Mouse (Mus musculus): ENCODE measurements around the gene Havcr1. TPM values are rescaled to one million over a fixed set of nuclear protein-coding genes. Genes with fewer than 3 reads are reported as not detected.

The Havcr1 gene
- total and polyA plus RNA-seq, 3 experiments = 0.50 TPM; not detected in 2

GRCm38 (mm10) chr11:46698830-46699229 is 36.0 kb upstream of the Havcr1 start:
- no peaks in the 10 kb centered on the region for H3K27me3 ChIP-seq (replicated peaks)
- in situ Hi-C loops (cut with MboI; ENCODE audit: low pct_ligation_motif_present, low pct_unique_long_range_greater_than_20kb, low sequenced_read_pairs) (loop anchor here (10.0 kb wide), 1 partner anchor 46 kb away; no protein-coding TSS in a partner anchor), dilution Hi-C loops (cut with MboI; ENCODE audit: extremely low pct_ligation_motif_present, extremely low pct_unique_long_range_greater_than_20kb, low sequenced_read_pairs) (no loop called here)
- DNase-seq (ENCODE audit: extremely low read depth) = peak; percentile 87
- peaks cover 0 to 7% of the 10 kb centered on the region in 2 experiments for H3K36me3 ChIP-seq (replicated peaks in 1 of 2; ENCODE audit: control insufficient read depth in 1 of 2, insufficient read depth in 1 of 2, low read length in 1 of 2)
- H3K4me1 ChIP-seq (ENCODE audit: control insufficient read depth in 1 of 2, insufficient read depth in 2 of 2) = peaks cover 0 to 37% of the 10 kb centered on the region in 2 experiments; a peak in 2 of 4 replicates
- peak overlapping the region; percentile 97 for H3K4me2 ChIP-seq (ENCODE audit: insufficient read depth, low read depth, poor library complexity, severe bottlenecking)
- H3K4me3 ChIP-seq (replicated peaks in 1 of 3; ENCODE audit: low read depth in 2 of 3, low read length in 2 of 3, poor library complexity in 1 of 3) = peak overlapping the region; percentile 56 to 69 (median 66)
- peak overlapping the region; percentile 65; the same call in 1 of the 2 replicates for H3K27ac ChIP-seq (ENCODE audit: insufficient read depth, low read depth)
- peak overlapping the region; percentile 71 for H3K9ac ChIP-seq (ENCODE audit: insufficient read depth, low read depth)
- TF ChIP-seq ZC3H11A (IDR thresholded peaks at IDR 0.05; ENCODE audit: low read depth, low read length) (no peak), GABPA (IDR thresholded peaks at IDR 0.05; ENCODE audit: insufficient replicate concordance, low read depth, low read length) (no peak), JUN (IDR thresholded peaks at IDR 0.05; ENCODE audit: insufficient read depth, low read depth, low read length) (no peak; the same call in 1 of the 2 replicates), NELFE (IDR thresholded peaks at IDR 0.05; ENCODE audit: low read depth, low read length) (peak; percentile 18; the same call in 1 of the 2 replicates), CHD2 (IDR thresholded peaks at IDR 0.05; ENCODE audit: low read length) (peak; percentile 21), ELF1 (IDR thresholded peaks at IDR 0.05; ENCODE audit: low read depth, low read length) (no peak), TCF12 (IDR thresholded peaks at IDR 0.05; ENCODE audit: low read depth, low read length) (peak; percentile 66), ZKSCAN1 (IDR thresholded peaks at IDR 0.05; ENCODE audit: borderline replicate concordance, low read depth, low read length) (no peak), IRF4 (IDR thresholded peaks at IDR 0.05; ENCODE audit: low read depth, low read length) (peak; percentile 95), PAX5 (IDR thresholded peaks at IDR 0.05; ENCODE audit: low read length) (no peak), ZNF384 (IDR thresholded peaks at IDR 0.05; ENCODE audit: low read depth, low read length) (no peak), MEF2A (IDR thresholded peaks at IDR 0.05; ENCODE audit: borderline replicate concordance, low read depth, low read length) (peak; percentile 82), RAD21 (IDR thresholded peaks at IDR 0.05; ENCODE audit: low read depth, low read length) (no peak; the same call in none of the 2 replicates), MYC (IDR thresholded peaks at IDR 0.05; ENCODE audit: low read depth, low read length) (peak; percentile 71), TBP (conservative IDR thresholded peaks at IDR 0.05; ENCODE audit: low read depth, low read length) (peak; percentile 90), MAFK (IDR thresholded peaks at IDR 0.05; ENCODE audit: insufficient replicate concordance, low read length) (peak; percentile 19; the same call in 1 of the 2 replicates), BHLHE40 (IDR thresholded peaks at IDR 0.05; ENCODE audit: low read depth, low read length) (peak; percentile 70), USF2 (conservative IDR thresholded peaks at IDR 0.05; ENCODE audit: low read depth, low read length) (no peak), CTCF (conservative IDR thresholded peaks at IDR 0.05 in 1 of 2, IDR thresholded peaks at IDR 0.05 in 1 of 2; ENCODE audit: low read depth in 2 of 2, low read length in 2 of 2) (no peak), RCOR1 (conservative IDR thresholded peaks at IDR 0.05; ENCODE audit: low read depth, low read length) (peak; percentile 80; the same call in 1 of the 2 replicates), ETS1 (conservative IDR thresholded peaks at IDR 0.05; ENCODE audit: low read depth, low read length) (peak; percentile 57; the same call in 1 of the 2 replicates), NRF1 (IDR thresholded peaks at IDR 0.05; ENCODE audit: low read depth, low read length) (no peak), POLR2AphosphoS2 (IDR thresholded peaks at IDR 0.05; ENCODE audit: low read depth, low read length) (no peak), POLR2A (IDR thresholded peaks at IDR 0.05; ENCODE audit: low read depth, low read length) (peak; percentile 55), JUND (conservative IDR thresholded peaks at IDR 0.05; ENCODE audit: low read depth, low read length) (peak; percentile 53), EP300 (IDR thresholded peaks at IDR 0.05; ENCODE audit: low read length) (peak; percentile 92), HCFC1 (IDR thresholded peaks at IDR 0.05; ENCODE audit: low read depth, low read length) (0 out of 2 replicates have a peak, but pooled peaks have one; percentile 21), E2F4 (IDR thresholded peaks at IDR 0.05; ENCODE audit: insufficient replicate concordance, low read depth, low read length) (0 out of 2 replicates have a peak, but pooled peaks have one; percentile 15), KAT2A (IDR thresholded peaks at IDR 0.05; ENCODE audit: insufficient replicate concordance, low read length) (no peak), CHD1 (IDR thresholded peaks at IDR 0.05; ENCODE audit: low read depth, low read length) (no peak), MAX (IDR thresholded peaks at IDR 0.05; ENCODE audit: low read length) (no peak)
- H3K79me2 ChIP-seq (replicated peaks; ENCODE audit: control insufficient read depth, extremely low read depth, insufficient read depth, poor library complexity, severe bottlenecking) = peaks cover 23% of the 10 kb centered on the region
- H3K9me3 ChIP-seq (replicated peaks; ENCODE audit: low read length) = peaks cover 8% of the 10 kb centered on the region
